Mouse (Mus musculus): ENCODE results near the gene 1700008O03Rik.

Gene 1700008O03Rik

DNA sequence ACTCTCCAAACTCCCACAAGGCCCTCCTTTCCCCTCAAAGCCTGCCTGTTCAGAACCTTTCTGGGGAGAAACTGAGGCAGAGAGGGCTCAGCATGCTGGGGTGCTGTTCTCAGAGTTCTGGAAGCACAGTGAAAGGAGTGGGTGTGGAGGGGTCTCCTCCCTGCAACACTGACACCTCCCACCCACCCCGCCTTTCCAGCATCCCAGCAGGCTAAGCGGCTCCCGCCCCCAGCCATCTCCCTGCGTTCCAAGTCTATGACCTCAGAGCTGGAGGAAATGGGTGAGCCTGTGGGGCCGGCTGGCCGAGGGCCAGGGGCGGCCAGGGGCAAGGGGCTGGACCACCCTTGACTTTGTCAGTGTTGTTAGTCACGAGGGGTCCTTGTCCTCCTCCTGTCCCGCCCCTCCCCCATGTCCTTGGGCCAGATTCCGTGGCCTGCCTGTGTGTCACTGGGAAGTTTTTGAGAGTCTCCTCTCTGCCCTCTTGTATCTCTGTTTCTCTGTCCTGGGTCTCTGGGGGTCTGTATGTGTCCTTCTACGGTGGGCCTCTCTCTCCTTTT lies 42.1 kb downstream of the 1700008O03Rik start:
- DNase-seq (ENCODE audit: low read depth), result no peak

DNA sequence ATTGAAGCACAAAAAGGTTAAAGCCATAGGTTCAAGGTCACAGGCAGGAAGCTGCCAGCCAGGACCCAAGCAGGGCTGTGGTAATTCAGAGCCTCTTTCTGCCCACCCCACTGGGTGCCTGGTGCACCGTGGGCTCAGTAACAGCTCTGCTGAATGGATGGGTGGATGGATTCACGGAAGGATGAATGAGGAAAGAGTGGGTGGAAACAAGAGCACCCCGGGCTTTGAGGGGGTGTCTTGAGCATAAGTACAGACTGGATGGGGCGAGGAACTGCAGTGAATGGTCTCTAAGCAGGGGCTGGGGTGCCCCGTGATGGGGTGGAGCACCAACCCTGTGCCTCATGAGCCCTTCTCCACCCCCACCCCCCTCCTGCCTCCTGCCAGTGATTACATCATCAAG lies 43.9 kb downstream of the 1700008O03Rik start:
- no peak for DNase-seq (ENCODE audit: low read depth)

DNA sequence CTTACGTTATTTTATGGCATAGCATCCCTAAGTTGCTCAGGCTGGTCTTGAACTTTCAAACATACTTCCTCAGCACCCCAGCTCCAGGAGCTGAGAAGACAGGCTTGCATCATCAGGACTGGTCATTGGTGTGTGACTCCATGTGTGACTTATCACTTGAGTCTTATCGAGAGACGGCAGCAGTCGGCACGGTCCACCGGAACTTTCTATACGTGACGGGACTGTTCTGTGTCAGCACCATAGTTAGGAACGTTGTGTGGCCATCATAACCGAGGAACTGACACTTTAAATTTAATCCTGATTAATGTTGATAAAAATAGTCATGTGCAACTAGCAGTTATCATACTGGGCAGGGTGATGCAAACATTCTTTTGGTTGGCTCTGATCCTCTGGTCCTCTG lies 44.5 kb downstream of the 1700008O03Rik start:
- no peak for DNase-seq (ENCODE audit: low read depth)

DNA sequence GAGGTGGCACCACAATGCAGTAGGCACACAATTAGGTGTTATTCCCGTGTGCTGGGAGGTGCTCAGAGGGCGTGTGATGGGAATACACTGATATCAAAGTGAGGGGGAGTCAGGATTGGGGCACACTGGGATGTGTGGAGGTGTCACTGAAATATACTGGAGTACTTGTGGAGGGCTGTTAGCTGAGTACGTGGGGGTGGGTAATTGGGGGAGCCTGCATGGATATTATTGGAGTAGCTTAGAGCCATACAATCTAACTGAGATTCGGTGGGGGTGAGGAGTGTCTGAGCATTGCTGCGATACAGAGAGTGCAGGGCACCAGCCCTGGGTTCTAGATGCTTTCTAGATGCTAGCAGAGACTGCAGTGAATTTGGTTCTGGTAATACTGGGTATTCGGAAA lies 45.4 kb downstream of the 1700008O03Rik start:
- no peak for DNase-seq (ENCODE audit: low read depth)

DNA sequence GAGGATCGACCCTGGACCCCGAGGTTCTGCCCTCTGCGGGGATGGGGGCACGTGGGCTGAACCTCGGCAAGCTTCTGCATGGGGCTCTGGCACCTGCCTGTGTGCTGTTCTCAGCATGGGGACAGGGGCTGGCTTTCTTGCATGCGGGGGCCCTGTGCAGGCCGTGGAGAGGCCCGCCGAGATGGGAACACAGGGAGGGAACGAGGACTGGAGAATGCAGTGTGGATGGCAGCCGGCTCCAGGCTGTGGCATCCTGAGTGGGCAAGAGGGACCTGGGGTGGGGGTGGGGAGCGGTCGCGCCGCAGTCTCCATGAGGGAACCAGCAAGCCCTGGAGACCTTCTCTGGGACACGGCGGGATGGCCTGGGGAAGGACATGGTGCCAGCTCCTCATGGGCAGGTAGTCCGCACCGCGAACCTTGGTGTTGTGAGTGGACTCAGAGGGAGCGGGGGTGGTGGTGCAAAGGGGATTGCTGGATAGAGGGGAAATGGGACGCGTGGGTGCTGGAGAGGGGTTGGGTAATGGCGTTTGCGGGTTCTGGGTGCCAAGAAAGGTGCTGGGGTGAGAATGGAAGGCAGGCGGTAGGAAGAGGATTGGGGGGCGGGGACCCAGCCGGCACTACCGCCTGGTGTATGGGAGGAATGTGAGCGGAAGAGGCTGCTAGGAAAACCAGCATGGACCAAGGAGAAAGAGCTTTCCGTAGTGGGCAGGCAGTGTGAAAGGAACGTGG lies 48.3 kb downstream of the 1700008O03Rik start:
- DNase-seq (ENCODE audit: low read depth), result no peak

DNA sequence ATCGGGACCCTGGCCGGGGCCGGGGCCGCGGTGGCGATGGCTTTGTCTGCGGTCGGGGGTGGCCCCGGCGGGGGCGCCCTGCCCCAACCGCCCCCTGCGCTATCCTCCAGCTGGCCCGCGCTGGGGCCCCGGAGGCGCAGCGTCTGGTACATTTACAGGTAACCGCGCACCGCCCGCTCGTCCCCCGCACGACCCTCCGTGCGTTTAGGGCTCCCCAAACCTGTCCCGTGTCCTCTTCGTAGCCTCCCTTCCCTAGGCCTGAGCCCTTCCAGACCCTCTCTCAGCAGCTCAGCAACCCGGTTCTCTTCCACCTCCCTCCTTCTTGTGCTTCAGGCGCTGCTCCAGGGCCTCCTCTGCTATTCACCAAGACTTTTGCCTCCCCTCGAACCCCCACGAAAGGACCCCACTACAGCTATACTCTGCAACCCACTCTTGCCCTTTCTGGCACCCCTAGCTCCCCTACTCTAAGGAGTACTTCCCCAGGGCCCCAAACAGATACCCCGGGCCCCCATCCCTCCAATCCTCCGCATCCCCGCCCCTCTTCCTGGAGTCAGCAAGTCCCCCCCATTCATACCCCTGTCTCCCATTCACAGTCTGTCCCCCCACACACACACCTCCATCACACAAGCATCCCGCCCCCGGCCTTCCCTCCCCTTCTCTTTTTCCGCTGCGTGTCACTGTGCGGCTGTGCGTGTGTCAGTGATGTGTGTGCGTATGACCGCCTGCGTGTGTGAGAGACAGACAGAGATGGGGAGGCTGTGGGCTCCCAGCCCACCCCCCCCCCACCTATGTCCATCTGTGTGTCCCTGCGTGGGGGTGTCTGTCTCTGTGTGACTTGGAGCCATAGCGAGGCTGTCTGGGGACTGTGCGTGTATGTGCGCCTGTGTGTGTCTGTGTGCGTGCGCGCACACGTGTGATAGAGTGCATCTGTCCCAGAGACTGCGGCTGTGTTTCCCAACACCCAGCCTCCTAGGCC lies 49.3 kb downstream of the 1700008O03Rik start:
- DNase-seq (ENCODE audit: low read depth), result no peak

- DNase-seq (ENCODE audit: low read depth), result no peak
Observed at GRCm38 (mm10) chr7:44335031-44335878, 50.4 kb downstream of the 1700008O03Rik start.

DNA sequence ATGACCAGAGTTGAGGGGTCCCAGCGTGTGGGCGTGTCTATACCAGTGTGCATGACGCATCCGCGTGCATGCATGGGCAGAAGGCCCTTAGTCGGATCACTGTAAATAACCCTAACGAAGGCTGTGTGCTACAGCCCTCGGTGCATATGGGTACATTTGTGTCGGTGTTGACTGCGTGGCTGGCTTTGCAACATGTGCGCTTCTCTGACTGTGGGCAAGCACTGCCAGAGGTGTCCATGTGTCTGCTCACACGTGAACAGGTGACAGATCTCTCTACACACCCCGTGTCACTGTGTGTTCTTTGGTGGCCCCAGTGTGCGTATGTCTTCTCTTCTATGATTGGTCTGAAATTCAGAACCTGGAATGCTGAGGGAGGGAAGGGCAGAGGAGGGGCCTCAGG lies 51.5 kb downstream of the 1700008O03Rik start:
- DNase-seq (ENCODE audit: low read depth), result no peak

- DNase-seq (ENCODE audit: low read depth), result no peak
Observed at GRCm38 (mm10) chr7:44332336-44332735, 53.3 kb downstream of the 1700008O03Rik start.

- no peak for DNase-seq (ENCODE audit: low read depth)
Observed at GRCm38 (mm10) chr7:44326614-44327013, 59.0 kb downstream of the 1700008O03Rik start.

DNA sequence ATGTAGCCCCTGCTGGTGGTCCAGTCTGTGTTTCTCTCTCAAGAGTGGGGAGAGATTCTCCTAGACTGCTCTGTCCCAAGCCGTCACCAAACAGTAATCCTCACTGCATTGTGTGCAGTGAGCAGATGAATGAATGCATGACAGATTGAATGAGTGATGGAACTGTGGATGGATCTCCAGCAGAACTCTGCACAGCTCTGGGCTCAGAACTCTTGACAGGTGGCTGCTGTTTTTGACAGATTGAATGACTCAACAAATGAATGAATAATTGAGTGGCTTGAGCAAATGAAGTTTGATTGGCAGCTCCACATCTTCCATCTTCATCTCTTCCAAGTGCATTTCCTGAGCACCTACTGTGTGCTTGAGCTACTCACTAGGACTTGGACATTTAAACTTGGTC lies 63.3 kb downstream of the 1700008O03Rik start:
- DNase-seq (ENCODE audit: low read depth), result no peak

- DNase-seq (ENCODE audit: low read depth), result no peak
Observed at GRCm38 (mm10) chr7:44320886-44321285, 64.7 kb downstream of the 1700008O03Rik start.

- DNase-seq (ENCODE audit: low read depth), result no peak
Observed at GRCm38 (mm10) chr7:44317913-44318312, 67.7 kb downstream of the 1700008O03Rik start.

GRCm38 (mm10) chr7:44312484-44312883 lies 73.1 kb downstream of the 1700008O03Rik start:
- no peak for DNase-seq (ENCODE audit: low read depth)

- DNase-seq (ENCODE audit: low read depth), result no peak
Observed at GRCm38 (mm10) chr7:44311713-44312304, 73.8 kb downstream of the 1700008O03Rik start.

DNA sequence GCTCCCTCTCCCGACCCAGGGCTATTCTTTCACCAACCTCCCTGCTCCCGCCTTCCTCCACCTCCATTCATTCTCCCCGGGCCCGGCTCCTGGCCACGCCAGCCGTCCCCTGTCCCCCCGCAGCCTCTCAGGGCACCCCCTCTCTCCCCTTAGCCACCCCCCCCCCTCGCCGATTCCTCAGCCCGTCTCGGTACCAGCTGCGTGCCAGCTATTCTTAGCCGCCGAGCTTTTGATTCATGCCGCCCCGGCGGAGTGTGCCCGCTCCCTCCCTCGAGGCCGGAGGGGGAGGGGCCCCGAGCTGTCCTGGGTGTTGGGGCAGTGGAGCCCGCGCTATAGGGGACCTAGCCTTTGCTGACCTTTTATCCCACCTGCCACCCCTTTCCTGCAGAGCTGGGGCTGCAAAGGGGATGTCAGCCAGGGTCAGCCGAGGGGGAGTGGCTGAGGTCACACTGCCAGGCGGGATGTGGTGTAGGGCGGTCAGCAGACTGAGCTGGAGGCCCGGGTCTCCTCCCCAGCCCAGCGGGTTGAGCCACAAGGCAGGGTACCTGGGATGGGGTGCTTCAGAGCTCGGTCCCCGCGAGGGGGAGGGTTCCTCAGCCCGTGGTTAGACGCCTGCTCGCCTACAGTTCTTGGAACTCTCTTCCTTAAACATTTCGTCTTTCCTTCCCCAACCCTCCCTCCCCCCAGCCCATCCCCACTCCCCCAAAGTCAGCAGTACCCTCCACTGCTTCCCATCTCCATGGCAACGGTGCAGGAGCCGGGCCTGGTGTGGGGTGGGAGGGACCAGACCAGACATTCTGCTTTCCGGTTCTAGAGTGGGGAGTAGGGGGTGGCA lies 74.5 kb downstream of the 1700008O03Rik start:
- DNase-seq (ENCODE audit: low read depth), result no peak

GRCm38 (mm10) chr7:44310285-44310877 lies 75.2 kb downstream of the 1700008O03Rik start:
- DNase-seq (ENCODE audit: low read depth), result no peak
